Mouse (Mus musculus) spleen, postnatal 36 days (tissue): ENCODE measurements around the gene Rpap3.

ENCODE experiments used
- DNase-seq, 2 experiments: peaks; one replicate each; pipeline ENCODE4 v3.0.0; 2022; ENCODE audit warnings: low spot score in 2 of 2, mixed read lengths in 1 of 2

Rpap3 gene

DNA sequence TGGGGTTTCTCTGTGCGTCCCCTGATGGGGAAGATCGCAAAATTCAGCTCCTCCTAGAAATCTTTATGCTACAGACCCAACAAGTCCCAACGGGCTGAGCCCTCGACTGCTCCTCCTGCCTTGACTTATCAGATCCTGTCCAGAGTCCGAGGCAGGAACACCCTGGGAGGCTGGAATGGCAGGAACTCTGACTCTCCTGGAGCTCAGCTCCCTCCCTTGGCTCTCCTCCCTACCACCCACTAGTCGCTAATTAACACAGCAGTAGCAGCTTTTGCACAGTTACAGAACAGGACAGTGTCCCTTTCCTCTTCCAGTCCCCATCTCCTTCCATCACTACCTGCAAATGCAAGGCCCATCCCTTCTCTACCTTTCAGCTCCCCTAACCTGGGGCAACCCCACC lies 24.7 kb upstream of the Rpap3 start:
- no peak for DNase-seq

DNA sequence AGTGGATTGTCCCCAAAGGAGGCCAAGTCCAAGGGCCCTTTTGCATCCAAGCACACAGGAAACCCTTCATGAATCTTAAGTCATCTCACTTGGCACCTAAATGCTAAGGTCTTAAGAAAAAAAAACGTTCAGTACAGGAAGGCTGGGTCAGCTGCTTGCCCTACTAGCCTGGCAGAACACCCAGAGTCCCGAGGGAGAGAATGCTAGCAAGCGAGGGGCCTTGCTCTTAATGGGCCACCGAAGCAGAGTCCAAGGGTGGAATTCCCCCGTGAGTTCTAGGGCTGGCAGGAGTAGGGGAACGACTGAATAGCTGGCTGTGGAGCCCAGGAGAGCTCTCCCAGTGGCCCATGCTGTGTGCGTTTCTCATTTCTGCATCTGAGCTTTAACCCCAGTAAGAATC lies 23.2 kb upstream of the Rpap3 start:
- no peak for DNase-seq

DNA sequence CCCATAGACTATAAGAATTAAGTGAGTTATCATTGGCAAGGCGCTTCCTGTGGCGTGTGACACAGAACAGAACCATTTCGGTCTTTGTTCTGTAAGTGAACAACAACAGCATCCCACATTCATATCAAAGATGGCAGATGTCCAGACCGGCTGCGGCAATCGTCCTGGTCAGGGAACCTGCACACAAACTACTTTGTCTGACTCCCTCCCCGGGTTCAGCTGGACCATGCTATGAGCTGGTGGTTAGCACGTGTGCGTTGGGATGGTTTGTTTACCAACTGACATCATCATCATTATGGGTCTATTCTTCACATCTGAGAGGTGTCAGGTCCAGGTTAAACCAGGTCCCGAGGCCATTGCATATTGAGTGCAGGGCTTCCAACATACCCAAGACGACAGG lies 22.8 kb upstream of the Rpap3 start:
- no peak for DNase-seq

DNA sequence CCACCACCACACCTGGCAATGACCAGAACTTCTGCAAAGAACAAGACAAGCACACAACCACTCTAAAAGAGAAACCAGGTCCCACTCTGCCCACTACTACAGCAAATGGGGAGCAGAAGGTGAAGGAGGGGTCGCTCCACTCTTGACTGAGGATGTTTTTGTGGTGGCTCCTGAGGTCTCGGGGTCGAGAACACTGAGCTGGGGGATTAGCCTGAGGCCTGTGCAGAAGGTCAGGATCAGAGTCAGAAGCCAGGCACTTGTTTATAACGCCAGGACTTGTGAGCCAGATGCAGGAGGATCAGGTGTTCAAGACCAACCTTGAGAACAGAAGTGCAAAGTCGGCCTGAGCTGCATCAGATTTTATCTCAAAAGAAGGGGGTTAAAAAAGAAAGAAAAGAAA lies 21.9 kb upstream of the Rpap3 start:
- DNase-seq: no peak

DNA sequence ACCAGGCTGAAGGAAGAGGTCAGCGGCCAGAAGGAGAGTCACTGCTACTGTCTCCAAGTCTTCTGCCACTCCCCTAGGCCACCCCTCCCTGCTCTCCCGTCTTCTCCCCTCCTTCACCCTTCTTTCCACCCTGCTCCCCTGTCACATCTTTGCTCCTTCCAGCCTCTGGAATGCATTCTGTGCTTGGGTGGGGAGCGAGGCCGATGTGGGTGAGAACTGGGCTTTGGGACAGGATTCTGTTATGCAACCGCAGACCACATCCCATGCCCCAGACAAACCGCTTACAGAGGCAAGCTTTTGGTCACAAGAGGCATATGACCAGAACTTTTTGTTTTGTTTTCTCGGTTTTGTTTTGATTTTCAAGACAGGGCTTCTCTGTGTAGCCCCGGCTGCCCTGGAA lies 21.4 kb upstream of the Rpap3 start:
- no peak for DNase-seq

DNA sequence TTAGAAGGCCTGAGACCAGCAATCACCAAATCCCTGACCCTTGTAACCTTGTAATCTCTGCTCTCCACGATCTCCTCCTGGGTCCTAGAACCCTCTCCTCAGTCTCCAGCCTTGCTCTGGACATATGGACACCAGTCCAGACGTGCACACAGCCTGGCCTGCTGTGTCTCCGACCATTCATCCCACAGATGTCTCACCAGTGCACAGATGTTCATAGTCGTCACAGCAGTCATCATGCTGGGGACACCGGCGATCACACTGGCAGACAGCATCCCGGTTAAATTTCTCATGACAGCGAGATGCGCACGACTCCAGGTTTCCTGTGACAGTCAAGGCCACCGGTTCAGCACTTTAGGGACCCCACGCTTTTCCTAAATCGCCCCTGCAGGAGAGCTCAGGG lies 20.7 kb upstream of the Rpap3 start:
- DNase-seq: no peak

DNA sequence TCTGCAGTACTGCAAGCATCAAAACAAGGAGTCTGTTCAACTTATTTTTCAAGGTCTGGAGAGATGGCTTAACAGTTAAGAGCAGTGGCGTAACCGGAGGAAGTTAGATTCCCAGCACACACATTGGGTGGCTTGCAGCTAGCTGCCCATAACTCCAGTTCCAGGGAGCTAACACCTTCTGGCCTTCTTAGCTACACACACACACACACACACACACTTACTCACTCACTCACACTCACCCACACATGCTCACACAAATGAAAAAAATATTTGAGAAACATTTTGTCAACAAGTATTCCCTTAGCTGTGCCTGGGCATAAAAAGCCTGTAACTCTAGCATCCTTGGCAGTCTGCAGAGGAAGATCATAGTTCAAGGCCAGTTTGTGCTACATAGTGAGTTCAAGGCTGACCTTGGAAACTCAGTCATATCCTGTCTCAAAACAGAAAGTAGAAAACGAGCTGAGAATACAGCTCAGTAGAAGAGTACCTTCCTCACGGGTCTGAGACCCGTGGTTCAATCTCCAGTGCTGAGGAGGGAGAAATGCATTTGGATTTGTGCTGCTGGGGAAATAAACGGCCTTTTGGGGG lies 19.7 kb upstream of the Rpap3 start:
- no peak for DNase-seq

DNA sequence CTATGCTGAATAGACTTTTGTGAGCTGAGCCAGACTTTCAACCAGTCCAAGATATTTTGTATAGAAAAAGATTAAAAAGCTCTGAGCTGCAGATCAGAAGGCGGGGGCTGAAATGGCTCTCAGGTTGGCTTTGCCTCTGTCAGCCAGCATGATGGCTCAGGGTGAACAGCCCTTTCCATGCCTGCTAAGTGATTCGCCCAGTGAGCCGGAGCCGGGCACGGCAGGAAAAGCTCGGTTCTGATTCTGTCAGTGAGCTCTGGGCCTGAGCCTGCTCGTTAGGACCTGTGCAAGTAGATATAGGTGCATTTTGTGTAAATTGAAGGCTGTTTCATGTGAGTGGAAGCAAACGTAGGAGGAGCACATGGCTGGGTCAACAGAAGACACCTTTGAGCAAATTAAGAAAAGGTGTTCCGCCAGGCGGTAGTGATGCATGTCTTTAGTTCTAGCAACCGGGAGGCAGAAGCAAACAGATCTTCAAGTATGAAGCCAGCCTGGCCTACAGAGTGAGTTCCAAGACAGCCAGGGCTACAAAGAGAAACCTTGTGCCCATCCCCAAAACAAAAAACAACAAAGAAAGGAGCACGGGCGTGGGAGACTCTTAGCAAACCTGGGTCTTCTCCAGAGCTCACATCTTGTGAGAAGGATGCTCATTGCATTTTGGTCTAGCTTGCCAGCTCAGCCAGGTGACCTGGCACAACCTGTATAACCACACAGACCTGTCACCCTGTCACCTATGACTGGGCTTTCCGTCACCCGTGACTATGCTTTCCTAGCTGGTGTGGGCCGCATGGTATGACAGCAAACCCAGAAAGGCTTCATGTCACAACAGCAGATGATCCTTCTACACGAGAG lies 18.9 kb upstream of the Rpap3 start:
- DNase-seq: no peak

DNA sequence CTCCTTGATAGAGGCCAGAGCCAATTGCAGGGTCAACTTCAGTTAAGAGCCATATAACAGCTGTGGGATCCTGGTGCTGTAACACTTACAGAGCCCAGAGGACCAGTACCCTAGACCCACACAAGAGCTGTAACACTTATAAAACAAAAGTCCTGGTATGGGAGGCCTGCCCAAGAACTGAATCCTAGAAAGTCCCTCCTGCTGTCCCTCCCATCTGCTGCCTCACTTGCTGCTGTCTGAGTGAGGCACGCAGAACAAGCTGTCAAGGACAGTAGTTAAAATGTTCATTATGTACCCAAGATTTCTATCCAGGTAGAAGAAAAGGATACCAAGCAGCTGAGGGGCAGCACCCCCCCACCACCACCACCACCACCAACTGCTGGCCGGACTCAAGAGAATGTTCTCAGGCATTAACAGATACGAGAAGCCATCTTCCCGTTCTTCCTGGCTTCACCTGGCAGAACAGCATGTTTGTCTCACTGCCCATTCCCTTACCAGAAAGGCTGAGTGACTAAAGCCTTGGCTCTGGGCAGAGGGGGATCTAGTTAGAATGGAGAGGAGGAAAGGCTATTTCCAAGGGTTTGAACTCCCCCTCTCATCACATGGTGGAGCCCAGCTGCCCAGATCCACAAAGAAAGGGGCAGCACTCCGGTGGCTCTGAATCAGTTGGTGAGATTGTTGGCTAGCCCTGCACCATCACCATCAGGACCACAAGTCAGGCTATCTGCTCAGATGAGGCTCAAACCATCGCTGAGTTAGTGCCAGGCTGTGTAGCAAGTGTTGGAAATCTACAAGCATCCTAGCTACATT lies 18.1 kb upstream of the Rpap3 start:
- DNase-seq: no peak

DNA sequence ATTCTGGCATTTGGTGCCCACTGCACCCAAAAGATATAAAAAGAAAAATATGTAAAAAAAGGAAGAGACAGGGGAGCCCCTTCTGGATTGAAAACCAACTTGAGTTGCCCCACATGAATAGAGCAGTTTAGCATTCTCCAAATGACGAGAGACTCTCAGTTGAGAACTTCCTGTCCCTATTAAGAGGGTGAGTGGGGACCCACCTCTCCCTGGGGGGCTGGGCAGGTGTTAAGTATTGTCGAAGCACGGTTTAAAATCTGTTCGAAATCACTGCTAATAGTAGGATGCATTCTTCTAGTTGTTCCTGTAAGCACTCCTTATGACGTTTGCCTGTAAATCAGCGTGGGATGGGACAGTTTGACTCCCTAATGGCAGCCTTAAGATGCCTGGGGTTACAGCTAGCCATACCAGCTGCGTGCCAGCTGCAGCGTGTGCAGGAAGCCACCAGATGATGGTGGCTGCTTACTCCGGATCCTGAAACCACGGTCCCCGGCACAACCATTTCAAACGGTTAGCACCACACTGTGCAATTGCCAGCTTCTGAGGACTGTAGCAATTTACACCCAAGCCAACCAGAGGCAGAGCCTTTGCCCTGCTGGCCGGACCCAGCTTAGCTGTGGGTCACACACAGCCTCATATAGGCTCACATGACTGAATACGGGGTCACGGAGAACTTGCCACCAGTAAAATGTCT lies 15.5 kb upstream of the Rpap3 start:
- peak; percentile 53 to 54 for DNase-seq

DNA sequence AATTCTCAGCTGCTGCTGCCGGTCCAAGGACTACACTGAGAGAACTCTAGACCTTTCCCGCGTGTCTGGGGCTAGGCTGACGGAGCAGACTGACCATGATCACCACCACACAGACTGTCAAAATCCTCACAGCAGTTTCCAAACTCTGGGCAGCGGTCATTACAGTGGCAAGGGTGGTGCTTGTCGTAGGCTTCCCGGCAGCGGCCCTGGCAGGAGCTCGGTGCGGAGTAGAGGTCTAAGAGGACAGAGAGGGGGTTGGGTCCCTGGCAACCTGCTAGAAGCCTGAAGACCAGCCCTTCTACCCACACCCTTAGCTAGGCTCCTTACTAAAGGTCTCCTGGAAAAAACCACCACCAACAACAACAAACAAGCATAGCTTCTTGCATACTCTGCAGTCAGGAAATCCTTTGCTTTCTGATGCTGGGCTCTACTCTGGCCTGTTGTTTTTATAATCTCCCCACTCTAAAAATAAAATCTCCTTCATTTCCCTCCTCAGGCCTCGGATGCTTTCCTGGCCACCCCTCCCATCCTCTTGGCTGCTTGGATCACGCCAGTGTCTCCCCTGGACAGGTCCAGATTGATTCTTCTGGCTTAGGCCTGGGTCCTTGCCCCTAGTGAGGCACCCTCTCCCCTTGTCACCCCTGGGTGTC lies 14.5 kb upstream of the Rpap3 start:
- DNase-seq: no peak

DNA sequence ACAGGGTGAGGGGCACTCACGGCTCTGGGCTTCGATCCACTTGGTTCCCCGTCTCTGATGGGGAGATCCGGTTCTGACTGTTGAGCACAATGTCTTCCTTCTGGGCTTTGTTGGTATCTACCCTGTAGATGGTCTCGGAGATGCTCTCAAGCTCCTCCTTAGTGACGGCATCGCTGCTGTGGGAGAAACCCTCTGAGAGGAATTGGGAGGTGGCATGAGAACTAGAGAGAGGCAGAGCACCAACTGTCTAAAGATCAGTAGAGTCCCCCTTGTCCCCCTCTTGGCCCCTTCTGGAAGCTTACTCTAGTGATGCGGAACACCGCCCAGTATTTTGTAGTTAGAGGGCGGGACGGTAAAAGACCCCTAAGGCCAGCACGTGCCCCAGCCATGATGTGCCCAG lies 13.9 kb upstream of the Rpap3 start:
- DNase-seq: no peak

DNA sequence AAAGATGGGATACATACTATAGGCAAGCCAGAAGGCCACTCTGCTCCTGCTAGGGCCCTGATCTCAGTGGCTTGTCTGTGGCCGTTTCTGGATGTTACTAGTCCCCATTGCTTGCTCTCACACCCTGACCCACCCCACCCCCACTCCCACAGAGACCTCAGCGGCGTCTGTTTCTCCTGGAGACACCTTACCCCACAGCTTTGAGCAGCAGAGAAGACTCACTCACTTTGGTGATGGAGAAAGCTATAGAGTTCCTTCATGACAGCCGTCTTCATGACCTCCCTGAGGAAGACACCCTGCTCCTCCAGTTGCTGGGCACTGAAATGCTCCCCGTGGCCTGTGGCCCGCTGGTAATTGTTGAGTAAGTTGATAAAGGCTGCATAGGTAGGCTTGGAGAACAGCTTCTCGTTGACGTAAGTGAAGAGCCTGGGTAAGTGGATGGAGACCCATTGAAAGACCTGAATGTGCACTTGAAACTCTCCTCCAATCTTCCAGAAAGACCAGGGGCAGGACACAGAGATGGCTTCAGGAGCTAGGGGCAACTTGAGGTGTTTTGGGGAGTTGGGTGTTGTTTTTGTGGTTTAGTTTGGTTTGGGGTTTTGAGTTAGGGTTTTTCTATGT lies 13.0 kb upstream of the Rpap3 start:
- no peak for DNase-seq

DNA sequence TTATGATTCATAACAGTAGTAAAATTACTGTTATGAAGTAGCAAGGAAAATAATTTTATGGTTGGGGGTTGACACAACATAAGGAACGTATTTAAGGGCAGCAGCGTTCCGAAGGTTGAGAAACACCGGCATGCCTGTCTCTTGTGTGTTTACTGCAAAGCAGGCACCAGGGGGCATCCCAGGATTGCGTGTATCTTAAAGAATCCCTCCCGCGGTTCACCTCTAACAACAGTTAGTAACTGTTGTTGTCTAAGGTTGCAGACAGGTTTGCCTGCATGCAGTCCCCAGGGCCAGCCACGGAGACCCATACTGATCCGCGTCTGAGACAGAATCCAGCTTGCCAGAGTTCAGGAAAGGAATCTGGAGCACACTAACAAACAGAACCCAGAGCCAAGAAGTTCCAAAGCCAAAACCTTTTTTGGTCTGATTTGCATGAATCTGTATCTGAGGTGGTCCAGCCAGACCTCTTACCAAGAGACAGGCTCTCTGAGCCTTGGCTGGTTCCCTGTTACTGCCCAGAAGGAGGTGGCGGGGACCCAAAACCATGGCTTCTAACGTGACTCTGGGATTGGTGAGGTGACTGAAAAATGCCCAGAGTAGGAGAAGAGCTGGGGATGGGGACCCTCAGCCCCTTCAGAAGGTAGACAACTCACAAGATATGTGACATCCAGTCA lies 12.4 kb upstream of the Rpap3 start:
- DNase-seq: peak; percentile 64 to 69

DNA sequence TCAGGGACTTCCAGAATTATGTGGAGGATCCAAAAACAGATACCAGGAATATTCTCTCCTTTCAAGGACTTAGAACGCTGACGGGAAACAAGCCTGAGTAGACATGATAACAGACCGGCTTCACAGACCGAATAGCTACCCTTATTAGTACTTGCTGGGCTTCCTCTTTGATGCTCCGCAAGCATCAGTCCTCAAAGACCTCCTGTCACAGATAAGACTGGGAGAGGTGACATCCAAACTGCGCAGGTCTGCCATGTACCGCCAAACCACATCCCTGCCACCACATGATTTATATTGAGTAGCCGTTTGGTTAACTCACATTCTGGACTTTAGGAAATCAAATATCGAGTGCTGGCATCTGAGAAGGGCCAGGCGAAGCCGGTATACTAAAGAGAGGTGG lies 11.2 kb upstream of the Rpap3 start:
- DNase-seq: no peak

DNA sequence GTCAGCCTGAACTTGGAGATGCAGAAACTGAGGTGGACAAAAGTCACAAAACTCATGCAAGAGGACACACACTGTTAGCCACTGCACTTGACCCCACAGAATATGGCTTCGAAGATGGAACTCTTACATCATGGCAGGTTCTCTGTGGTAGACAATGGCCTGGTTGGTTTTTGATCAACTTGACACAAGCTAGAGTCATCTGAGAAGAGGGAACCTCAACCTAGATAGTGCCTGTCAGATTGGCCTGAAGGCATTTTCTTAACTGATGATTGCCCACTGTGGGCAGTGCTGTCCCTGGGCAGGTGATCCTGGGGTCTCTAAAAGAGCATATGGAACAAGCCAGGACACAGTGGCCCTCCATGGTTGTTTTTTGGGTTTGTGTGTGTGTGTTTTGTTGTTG lies 10.1 kb upstream of the Rpap3 start:
- no peak for DNase-seq

DNA sequence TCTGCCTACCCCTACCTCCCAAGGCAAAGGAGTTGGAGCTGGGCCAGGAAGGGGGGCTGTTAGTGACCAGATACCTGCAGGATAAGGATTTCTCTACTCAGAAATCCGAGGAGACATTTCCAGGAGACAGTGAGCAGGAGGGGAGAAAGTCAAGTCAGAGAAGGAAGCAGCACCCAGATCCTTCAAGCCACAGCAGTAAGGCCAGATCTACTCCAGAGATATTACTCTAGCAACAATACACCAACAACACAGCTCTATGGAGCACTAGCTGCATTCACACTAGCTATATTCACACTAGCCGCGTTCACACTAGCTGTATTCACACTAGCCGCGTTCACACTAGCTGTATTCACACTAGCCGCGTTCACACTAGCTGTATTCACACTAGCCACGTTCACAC lies 9.5 kb upstream of the Rpap3 start:
- DNase-seq: no peak

DNA sequence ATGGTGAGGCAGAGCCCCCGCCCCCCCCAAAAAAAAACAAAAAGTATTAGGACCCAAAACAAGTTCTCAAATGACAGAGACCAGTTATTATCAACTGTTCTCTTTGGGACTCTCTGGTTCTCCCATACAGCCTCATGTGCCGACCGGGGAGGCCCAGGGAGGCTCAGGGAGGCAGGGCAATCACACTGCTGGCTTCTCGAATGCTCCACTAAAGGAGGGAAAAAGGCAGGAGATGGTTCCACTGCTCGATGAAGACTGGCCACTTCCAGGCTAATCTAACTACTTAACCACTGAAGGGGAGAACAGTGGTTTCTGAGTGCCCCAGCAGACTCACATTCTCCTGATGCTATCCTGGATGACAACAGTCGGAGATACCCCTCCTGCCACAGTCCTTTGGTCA lies 6.9 kb upstream of the Rpap3 start:
- DNase-seq: no peak

DNA sequence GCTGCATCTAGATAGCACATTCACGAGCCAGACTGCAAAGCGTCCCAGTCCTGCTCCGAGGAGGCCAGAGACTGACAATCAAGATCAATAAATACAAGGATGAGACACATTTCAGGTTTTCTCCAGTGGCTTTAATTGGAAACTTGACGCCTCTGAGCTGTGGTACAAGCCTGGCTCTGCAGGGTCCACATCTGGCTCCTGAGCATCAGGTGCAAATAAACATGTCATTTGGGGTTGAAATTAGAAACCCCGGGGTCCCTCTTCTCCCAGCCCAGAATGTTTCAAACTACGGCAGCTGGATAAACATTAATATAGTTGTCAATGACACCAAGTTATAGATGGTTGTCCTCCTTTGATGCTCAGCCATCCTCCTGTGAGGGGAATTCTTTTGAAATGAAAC lies 5.3 kb upstream of the Rpap3 start:
- DNase-seq: no peak

DNA sequence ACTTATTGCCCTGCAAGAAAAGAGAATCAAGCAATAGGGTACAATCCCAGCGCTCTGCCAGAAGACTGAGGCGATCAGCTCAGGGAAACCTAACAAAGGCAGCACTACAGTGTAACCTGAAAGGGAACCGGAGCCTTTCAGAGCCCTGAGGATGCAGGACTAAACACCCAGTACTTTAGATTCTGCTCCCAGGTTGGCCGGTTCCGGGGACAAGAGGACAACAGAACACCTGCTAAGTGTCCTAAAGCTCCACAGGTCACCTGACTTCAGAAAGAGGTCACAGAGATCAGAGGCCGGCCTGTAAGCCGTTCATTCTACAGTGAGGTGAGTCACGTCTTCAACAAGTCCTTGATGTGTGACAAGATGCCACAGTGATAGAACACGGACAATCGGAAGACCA lies 9.0 kb downstream of the Rpap3 start:
- DNase-seq: no peak

DNA sequence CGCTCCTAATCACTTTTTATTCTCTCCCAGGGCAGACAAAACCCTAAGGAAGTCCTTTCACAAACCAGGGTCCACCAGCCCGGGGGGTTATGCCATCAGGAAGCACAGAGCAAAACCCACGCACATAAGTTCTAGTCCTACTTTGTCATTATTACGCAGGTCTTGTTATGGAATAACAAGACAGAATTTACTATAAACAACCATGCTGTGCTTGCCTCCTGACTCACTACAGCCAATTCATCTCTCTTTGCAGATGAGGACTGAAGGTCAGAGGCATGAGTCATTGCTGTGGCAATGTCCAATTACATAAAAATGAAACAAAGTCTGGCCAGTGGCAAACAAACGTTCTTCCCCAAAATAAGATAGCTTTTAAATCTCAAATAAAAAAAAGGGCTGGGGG lies 12.2 kb downstream of the Rpap3 start:
- DNase-seq: no peak
